Mouse (Mus musculus) intestine, embryonic 14.5 days (tissue): ENCODE results near the gene Tmem79. TPM values are rescaled to one million over a fixed set of nuclear protein-coding genes. Genes with fewer than 3 reads are reported as not detected.
"Not testable (repeated sequence)": the region's sequence is repeated elsewhere in the genome, so short reads cannot be mapped to it uniquely, and the experiment has no call there.

Experiments
- ATAC-seq: fragments of 200-750 bp; cut with Nextera tagmentation; replicated peaks from 2 replicates; pipeline ENCODE4 v1.8.0; 2017; ENCODE audit warnings: low read depth, moderate number of reproducible peaks, moderate TSS enrichment, moderate library complexity; ENCODE audit not compliant: low FRiP score, low TSS enrichment
- DNase-seq: peaks from one replicate; pipeline ENCODE4 v3.0.0-alpha.2; 2018; ENCODE audit warnings: low spot score
- H3K27ac ChIP-seq: fragments of 300-500 bp; sonication (generic); 2 replicates; pipeline ENCODE4 v1.5.1; 2014; ENCODE audit warnings: low read depth, mild to moderate bottlenecking, control low read depth
- H3K27me3 ChIP-seq: fragments of 300-500 bp; sonication (generic); replicated peaks from 2 replicates; pipeline ENCODE4 v1.6.1; 2014; ENCODE audit warnings: low read length, control low read depth; ENCODE audit not compliant: control insufficient read depth, insufficient read depth
- H3K36me3 ChIP-seq: fragments of 300-500 bp; sonication (generic); 2 replicates; pipeline ENCODE4 v1.6.1; 2014; ENCODE audit warnings: low read length, control low read depth; ENCODE audit not compliant: control insufficient read depth, insufficient read depth
- H3K4me1 ChIP-seq: fragments of 300-500 bp; sonication (generic); replicated peaks from 2 replicates; pipeline ENCODE4 v1.6.1; 2014; ENCODE audit warnings: low read length, control low read depth, mixed read lengths; ENCODE audit not compliant: control insufficient read depth, insufficient read depth
- H3K4me2 ChIP-seq: fragments of 300-500 bp; sonication (generic); 2 replicates; pipeline ENCODE4 v1.6.1; 2014; ENCODE audit warnings: low read length
- H3K4me3 ChIP-seq: fragments of 300-500 bp; sonication (generic); 2 replicates; pipeline ENCODE4 v1.5.1; 2014; ENCODE audit warnings: low read depth, low read length, control low read depth, mixed read lengths
- H3K9ac ChIP-seq: fragments of 300-500 bp; sonication (generic); 2 replicates; pipeline ENCODE4 v1.6.1; 2014; ENCODE audit warnings: mild to moderate bottlenecking, low read length
- H3K9me3 ChIP-seq: fragments of 300-500 bp; sonication (generic); 2 replicates; pipeline ENCODE4 v1.6.1; 2016; ENCODE audit warnings: low read length, control low read depth; ENCODE audit not compliant: control insufficient read depth
- WGBS: fragments of 180-500 bp; shearing (Covaris S2); extraction: QIAGEN DNeasy Blood & Tissue Kit; methylation state at CpG from one replicate; pipeline ENCODE4 v1.1.7; 2014; 5-methylcytosine and 5-hydroxymethylcytosine counted together
- polyA plus RNA-seq: library from polyadenylated mRNA; unstranded; fragments of >200 nt; fragmentation: Nextera tagmentation; extraction: Ambion mirVana; gene quantifications from 2 replicates; pipeline ENCODE4 v1.2.1, GENCODE M21; 2014

Tmem79 gene
- polyA plus RNA-seq, 1 experiment from 2014 or later = 17.3 TPM

DNA sequence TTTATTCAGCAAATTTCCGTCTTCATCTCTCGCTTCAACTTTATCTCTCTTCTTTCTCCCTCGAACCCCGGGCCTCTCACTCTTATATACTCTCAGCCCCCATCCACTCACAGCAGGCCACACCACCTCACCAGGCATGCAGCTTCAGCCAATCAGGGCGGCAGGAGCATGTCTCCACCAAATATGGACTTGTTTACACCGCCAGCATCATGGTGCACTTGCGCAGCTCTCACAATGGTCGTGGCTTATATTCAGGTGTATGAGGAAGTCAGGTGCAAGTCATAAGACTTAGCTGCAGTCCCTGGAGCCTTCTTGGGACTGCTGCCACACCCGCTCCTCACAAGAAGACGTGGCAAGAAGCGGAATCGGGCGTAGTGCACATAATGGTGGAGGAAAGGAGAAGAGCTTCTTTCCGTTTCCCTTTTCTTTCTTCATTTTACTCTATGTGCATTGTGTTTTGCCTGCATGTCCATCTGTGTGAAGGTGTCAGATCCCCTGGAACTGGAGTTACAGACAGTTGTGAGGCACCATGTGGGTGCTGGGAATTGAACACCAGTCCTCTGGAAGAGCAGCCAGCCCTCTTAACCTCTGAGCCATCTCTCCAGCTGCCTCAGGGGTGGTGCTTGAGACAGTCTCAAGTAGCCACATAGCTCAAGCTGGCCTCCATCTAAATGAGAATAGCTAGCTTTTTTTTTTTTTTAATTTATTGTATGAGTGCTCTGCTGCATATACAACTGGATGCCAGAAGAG, 51.0 kb downstream of the Tmem79 start:
- not testable (repeated sequence) for H3K4me3 ChIP-seq, DNase-seq, H3K27ac ChIP-seq, H3K36me3 ChIP-seq, H3K4me1 ChIP-seq, H3K9ac ChIP-seq, H3K27me3 ChIP-seq, ATAC-seq, H3K9me3 ChIP-seq, H3K4me2 ChIP-seq
- WGBS = 96% methylated on average over 14 of the region's 14 CpGs

DNA sequence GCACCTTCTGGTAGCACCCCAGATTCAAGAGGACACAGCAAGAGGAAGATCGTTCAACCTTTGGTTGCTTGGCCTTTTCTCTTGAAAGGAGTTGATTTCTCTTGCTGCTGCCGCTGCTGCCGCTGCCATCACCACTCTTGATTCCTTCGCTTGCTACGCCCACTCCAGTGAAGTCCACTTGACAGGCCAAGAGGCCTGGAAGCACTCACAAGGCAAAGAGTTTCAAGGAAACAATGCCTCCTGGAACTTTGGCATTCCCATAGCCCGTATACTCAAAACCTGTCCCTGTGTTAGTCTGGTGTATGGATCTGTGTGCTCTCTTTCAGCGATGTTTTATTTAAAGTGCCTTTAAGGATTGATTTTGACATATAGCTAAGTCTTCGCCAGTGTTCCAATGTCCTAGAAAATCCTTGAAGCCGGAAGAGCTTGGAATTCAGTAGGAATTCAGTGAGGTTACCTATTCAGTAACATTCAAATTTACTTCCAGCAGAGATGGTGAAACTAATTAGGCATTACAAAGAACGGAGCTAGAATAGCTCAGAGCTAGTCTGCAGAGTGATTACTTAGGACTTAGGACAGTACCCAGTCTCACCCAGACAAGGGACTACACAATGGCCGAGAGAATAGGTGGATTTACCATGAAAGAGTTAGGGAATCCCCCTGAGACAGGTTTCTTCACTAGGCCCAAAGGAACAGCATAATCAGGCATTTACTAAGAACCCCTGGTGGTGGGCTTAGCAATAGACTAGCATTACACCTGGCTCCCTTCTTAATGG, 54.6 kb downstream of the Tmem79 start:
- not testable (repeated sequence) for H3K9me3 ChIP-seq, H3K36me3 ChIP-seq, DNase-seq, H3K9ac ChIP-seq, H3K4me3 ChIP-seq, H3K4me2 ChIP-seq, ATAC-seq, H3K4me1 ChIP-seq, H3K27ac ChIP-seq, H3K27me3 ChIP-seq
- WGBS = 74% methylated on average over 11 of the region's 11 CpGs

DNA sequence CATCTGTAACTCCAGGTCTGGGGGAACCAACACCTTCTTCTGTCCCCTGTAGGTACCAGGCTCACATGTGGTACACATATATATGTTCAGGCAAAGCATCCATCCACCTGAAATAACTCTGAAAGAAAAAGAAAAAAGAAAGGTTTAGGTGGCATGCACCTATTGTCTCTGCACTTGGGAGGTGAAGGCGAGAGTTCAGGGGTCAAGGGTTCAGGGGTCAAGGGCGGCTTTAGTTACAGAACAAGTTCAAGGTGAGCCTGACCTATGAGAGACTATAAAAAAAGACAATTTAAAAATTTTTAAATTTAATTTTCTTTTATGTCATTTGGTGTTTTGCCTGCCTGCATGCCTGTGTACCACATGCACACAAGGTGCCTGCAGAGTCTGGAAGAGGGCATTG, 55.9 kb downstream of the Tmem79 start:
- H3K9me3 ChIP-seq = no peaks in the 10 kb centered on the region
- no peaks in the 10 kb centered on the region for H3K27me3 ChIP-seq
- WGBS = 94% methylated on average over 2 of the region's 2 CpGs
- DNase-seq = no peak
- H3K4me3 ChIP-seq = no peak overlapping the region
- no peak overlapping the region for H3K4me2 ChIP-seq
- H3K4me1 ChIP-seq = no peaks in the 10 kb centered on the region
- H3K36me3 ChIP-seq = no peaks in the 10 kb centered on the region
- no peak overlapping the region for H3K9ac ChIP-seq
- ATAC-seq = no peak
- H3K27ac ChIP-seq = no peak overlapping the region

Other genes with a start within 250 kb of the Tmem79 start
- gene Mef2d, start 193.8 kb downstream of the Tmem79 start, polyA plus RNA-seq = 23.4 and 23.8 TPM in 2 replicates
- 0.26 TPM in 1 of 2 replicates, not detected in the other for gene Rhbg, start 81.4 kb downstream of the Tmem79 start, polyA plus RNA-seq
- 0.28 and 0.89 TPM in 2 replicates for gene Gm38392, start 48.9 kb downstream of the Tmem79 start, polyA plus RNA-seq
- 13.3 TPM in 2 replicates for gene Tsacc, start 39.1 kb downstream of the Tmem79 start, polyA plus RNA-seq
- 566 and 608 TPM in 2 replicates for gene Cct3, start 39.0 kb downstream of the Tmem79 start, polyA plus RNA-seq
- 140 and 161 TPM in 2 replicates for gene Glmp, start 11.1 kb downstream of the Tmem79 start, polyA plus RNA-seq
- 39.4 and 40.1 TPM in 2 replicates for gene Smg5, start 112 bp upstream of the Tmem79 start, polyA plus RNA-seq
- gene Paqr6, start 28.4 kb upstream of the Tmem79 start, polyA plus RNA-seq = 1.5 and 2.4 TPM in 2 replicates
- 0.28 and 0.30 TPM in 2 replicates for gene Bglap3, start 36.6 kb upstream of the Tmem79 start, polyA plus RNA-seq
- not detected in 2 replicates for gene Bglap2, start 42.6 kb upstream of the Tmem79 start, polyA plus RNA-seq
- 0.64 TPM in 1 of 2 replicates, not detected in the other for gene Bglap, start 48.3 kb upstream of the Tmem79 start, polyA plus RNA-seq
- 150 and 154 TPM in 2 replicates for gene Pmf1, start 74.2 kb upstream of the Tmem79 start, polyA plus RNA-seq
- gene Slc25a44, start 89.0 kb upstream of the Tmem79 start, polyA plus RNA-seq = 19.7 and 20.1 TPM in 2 replicates
- 11.1 and 13.3 TPM in 2 replicates for gene Sema4a, start 125.0 kb upstream of the Tmem79 start, polyA plus RNA-seq
- 86.0 and 96.0 TPM in 2 replicates for gene Lmna, start 173.8 kb upstream of the Tmem79 start, polyA plus RNA-seq
- 19.8 and 23.8 TPM in 2 replicates for gene Mex3a, start 196.2 kb upstream of the Tmem79 start, polyA plus RNA-seq
- 55.6 and 56.9 TPM in 2 replicates for gene Rab25, start 212.2 kb upstream of the Tmem79 start, polyA plus RNA-seq
- gene Lamtor2, start 216.9 kb upstream of the Tmem79 start, polyA plus RNA-seq = 98.9 and 102 TPM in 2 replicates
- 59.0 and 60.8 TPM in 2 replicates for gene Ubqln4, start 217.6 kb upstream of the Tmem79 start, polyA plus RNA-seq
- gene Ssr2, start 239.7 kb upstream of the Tmem79 start, polyA plus RNA-seq = 290 and 316 TPM in 2 replicates